Mouse (Mus musculus) mature B cell (primary cell): ENCODE measurements around the gene Mstn.

Experiments used
- in situ Hi-C: fragments of 300-500 bp; cut with MboI; formaldehyde crosslinking; loops from 2 replicates; pipeline ENCODE4 v1.14.3; 2019

Mstn gene

DNA sequence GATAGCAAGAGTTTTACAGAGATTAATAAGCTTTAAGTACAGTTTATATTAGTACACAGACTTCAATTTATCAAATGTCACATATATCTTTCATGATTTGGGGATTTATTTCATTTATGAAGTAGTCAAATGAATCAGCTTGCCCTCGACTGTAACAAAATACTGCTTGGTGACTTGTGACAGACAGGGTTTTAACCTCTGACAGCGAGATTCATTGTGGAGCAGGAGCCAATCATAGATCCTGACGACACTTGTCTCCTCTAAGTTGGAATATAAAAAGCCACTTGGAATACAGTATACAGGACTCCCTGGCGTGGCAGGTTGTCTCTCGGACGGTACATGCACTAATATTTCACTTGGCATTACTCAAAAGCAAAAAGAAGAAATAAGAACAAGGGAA is at the start of gene Mstn:
Gene Mstn (plus strand): TSS at position 301 of the 400 bp plus-strand sequence.
- in situ Hi-C loops, result loop anchor here (25.0 kb wide), 1 partner anchor 301 kb away; the partner anchor contains the start of genes Asdurf, Asnsd1 and Gm28551

DNA sequence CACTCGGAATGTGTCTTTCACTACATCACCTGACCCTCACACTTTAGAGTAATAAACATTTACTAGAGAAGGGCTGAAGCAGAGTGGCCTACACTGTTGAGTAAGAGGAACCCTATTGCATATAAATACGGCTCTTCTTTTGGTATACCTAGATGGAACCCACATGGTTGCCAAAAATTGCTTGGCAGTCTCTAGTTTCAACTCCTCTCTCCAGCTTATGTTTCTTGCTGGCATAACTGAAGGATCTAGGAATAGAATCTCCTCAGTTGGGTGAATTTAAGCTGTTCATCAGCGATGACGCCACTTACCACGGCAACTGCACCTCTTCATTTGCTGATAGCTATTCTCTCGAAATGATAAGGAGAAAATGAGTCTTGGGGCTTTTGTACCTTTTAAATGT is 46.7 kb upstream of the Mstn start:
- in situ Hi-C loops, result no loop called here

DNA sequence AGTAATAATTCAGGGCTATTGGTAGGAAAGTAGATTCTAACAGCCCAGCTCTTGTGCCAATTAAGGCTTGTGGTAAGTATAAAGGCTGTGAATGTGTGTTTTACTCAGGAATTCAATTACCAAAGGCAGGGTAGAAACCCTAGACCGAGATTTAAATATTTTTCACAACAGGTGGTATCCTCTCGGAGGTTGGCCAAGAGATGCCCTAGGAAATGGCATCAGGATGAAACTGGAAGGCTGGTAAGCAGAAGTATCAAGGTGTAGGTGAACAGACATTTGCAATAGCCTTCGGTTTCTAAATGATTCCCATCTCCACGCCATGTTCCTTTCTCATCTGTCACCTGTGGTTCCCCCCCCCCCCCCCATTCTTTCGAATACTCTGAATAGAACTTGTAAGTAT is 45.8 kb upstream of the Mstn start:
- in situ Hi-C loops, result no loop called here

DNA sequence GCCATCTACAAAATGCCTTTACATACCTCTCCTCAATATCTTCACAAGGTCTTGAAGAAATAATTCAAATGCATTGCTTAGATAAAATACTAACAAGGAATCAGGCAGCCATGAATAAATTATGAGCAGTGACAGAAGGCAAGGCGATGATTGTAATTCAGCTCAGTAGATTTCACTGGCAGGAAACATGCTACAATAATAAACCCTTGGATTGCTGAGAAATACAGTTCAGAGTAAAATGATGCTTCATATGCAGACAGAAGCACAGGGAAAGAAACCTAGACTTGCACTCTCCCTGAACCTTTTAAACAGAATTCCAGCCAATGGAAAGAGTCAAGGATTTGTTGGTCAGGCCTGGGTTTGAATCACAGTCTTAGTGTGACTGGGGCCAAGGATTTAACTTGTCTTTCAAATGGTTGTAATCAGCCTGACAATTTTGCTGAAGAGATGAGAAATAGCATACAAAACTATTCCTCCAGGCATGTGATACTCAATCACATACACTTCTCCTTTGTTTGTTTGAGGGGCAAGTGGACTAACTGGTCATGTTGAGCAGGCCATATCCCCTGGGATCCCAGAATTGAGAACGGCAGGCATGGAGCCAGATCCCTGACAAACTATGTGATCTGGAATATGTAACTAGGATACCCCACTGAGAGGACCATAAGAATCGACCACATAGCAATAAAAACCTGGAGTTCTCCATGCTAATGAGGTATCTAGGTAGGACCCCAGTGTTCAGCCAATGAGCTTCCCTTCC is 42.5 kb upstream of the Mstn start:
- in situ Hi-C loops, result no loop called here

DNA sequence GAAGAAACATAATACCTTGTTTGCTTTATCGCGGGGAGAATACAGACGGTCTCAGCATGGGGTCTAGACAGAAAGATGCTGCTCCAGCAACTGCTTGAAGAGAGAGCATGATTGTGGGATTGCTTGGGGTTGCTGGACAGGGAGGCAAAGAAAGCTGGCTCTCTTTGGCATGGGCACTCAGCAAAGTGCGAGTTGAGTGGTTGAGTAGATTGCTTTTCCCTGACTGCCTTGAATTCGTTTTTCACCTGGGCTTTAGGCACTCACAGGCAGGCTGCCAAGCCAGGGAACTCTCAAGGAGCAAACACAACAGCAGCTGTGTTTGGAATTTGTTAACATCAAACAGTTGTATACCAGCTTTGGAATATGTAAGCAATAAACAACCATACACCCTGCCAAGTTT is 41.4 kb upstream of the Mstn start, which contains the start of gene 1700019D03Rik:
Gene 1700019D03Rik (minus strand): TSS at position 101 of the 400 bp plus-strand sequence.
- in situ Hi-C loops, result no loop called here

DNA sequence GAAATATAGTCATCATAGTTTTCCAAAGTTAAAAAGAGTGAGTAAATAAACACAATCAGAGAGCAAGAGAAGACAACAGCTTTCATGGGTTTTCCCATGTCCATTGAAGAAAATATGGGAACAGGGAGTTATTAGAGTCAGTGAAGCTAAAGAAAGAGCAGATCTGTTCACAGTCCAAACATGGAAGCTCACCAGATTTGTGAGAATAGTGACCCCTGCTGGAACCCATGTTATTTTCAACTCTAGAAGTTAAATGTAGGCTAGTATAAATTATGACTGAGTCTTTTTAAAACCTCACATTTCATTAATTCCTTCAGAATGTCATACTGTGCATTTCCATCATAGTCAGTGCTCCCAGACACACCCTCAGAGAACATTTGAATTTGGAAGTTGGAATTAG is 28.9 kb upstream of the Mstn start:
- in situ Hi-C loops, result no loop called here

DNA sequence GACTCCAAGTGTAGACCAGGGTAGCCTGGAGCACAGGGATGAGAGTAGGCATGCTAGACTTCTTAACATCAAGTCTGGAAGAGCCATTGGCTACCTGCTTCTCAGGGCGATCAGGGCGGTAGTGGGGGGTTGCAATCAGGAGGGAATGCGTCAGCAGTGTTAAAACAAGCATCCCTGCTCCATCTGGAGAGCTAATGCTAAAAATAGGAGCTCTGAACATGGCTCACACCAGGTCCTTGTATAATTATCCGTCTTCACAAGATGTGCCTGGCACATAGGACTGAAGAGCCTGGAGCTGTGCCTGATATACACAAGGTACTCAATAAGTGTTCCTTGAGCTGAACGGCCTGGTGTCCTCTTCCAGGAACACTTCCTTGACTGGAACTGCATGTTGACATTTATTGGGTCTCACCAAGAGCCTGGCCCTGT is 24.0 kb upstream of the Mstn start:
- in situ Hi-C loops, result no loop called here

DNA sequence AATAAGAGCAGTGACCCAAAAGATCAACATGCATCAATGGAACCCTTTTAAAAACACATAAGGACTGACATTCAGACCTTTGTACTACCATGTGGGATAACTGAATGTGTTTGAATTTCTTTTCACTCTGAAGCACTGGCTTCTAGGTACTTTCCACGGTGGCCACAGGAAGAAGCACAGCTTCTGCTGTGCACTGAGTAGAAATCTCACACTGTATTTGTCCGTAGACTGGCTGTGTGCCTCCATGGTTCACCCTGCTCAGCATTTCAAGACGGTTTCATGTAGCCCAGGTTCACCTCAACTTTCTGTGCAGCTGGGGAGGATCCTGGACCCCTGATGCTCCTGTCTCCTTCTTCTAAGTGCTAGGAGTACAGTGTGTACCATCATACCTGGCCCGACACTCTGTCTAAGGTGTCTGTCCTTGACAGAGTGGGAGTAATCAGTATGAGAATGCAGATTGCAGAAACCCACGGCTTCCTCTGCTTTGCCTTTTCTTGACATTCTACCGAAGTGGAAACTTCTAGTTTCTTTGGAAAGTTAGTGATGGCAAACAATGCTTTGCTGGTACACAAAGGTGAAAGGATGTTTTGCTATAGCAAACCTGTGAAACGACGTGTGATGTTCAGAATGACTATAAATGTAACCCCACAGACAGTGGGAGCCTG is 11.5 kb upstream of the Mstn start:
- in situ Hi-C loops, result loop anchor here (25.0 kb wide), 1 partner anchor 312 kb away; the partner anchor contains the start of genes Asdurf, Asnsd1 and Gm28551

DNA sequence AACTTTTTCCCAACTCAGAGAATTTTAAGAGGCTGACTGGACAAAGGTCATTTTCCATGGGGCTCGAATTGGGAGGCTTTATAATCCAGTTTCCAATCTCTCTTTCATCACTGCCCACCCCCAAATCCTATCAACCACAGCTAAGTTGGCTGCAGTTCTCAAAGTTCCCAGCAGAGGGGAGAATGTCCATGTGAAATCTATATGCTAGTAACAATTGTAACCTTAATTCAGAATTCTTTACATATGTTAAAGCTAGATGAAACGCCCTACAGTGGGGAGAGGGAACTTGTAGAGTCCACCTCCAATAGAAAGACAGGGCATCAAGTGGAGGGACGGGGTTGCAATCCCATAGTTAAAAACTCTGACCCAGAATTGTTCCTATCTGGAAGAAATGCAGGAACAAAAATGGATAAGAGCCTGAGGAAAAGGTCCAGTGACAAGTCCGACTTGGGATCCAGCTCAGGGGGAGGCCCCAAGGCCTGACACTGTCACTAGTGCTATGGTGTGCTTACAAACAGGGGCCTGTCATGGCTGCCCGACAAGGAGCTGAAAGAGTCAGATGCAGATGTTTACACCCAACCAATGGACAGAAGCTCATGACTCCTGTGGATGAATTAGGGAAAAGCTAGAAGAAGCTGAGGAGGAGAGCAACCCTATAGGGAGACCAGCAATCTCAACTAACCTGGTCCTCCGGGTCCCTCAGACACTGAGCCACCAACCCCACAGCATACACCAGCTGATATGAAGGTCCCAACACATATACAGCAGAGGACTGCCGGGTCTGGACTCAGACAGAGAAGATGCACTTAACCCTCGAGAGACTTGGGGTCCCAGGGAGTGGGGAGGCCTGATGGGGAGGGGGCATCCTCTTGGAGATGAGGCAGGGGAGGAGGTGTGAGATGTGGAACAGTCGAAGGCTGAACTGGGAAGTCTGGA is 8.1 kb upstream of the Mstn start:
- in situ Hi-C loops, result loop anchor here (25.0 kb wide), 1 partner anchor 309 kb away; the partner anchor contains the start of genes Asdurf, Asnsd1 and Gm28551

DNA sequence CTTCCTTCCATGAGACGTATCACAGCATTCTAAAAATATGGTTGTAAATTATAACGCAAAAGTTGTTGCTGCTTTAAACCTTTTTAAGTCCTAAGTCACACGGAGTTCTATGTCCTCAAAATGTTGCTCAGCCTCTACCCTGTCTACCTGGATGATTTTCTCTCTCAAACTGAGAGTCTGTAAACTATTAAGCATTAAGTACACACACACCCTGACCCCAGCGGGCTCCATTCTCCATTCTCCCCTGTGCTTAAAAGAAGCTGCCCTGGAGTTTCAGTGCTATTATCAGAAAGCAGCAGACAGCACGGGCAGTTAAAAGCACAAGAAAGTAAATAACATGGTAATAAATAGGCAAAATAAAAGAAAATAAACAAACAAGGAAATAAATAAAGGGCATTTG is 2.3 kb upstream of the Mstn start:
- in situ Hi-C loops, result loop anchor here (25.0 kb wide), 1 partner anchor 303 kb away; the partner anchor contains the start of genes Asdurf, Asnsd1 and Gm28551

DNA sequence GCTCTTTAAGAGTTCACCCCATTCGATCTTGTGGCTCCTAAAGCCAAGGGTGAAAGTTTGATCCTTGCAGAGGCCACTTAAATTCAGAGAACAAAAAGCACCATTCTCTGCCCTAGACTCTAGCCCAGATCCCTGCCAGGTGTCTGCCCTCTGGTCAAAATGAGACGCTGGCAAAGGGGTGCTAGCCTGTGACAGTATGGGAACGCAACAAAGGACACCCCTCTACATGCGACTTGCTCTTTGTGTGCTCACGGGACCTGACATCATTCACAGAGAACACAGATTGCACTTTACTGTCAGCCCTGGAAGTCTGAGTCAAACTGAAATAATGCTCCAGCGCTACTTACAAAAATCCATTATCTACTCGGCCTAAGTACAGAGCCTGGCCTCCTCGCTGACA is 941 bp upstream of the Mstn start:
- in situ Hi-C loops, result loop anchor here (25.0 kb wide), 1 partner anchor 302 kb away; the partner anchor contains the start of genes Asdurf, Asnsd1 and Gm28551

DNA sequence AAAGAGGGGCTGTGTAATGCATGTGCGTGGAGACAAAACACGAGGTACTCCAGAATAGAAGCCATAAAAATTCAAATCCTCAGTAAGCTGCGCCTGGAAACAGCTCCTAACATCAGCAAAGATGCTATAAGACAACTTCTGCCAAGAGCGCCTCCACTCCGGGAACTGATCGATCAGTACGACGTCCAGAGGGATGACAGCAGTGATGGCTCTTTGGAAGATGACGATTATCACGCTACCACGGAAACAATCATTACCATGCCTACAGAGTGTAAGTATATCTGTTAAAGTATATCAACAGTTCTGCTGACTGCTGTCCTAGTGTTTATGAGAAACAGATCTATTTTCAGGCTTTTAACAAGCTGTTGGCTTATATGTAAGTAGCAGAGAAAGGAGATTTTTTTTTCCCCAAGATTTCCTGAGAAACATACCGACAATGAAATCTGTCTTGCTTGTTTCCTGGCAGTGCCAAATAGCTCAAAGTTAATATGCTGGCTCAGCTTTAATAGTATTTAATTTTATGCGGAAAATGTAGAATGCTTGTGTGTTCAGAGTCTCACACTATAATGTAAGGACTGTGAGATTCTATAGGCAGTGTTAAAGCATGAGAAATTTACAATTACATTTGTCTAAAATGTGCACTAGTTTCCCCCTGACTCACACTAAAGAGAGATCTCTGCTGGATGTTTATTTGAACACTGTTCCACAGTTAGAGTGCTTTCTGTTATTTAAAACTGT is 600 bp downstream of the Mstn start:
- in situ Hi-C loops, result loop anchor here (25.0 kb wide), 1 partner anchor 300 kb away; the partner anchor contains the start of genes Asdurf, Asnsd1 and Gm28551

DNA sequence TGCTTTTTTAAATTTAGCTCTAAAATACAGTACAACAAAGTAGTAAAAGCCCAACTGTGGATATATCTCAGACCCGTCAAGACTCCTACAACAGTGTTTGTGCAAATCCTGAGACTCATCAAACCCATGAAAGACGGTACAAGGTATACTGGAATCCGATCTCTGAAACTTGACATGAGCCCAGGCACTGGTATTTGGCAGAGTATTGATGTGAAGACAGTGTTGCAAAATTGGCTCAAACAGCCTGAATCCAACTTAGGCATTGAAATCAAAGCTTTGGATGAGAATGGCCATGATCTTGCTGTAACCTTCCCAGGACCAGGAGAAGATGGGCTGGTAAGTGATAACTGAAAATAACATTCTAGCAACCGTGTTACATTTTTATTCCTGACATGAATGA is 2.5 kb downstream of the Mstn start:
- in situ Hi-C loops, result loop anchor here (25.0 kb wide), 1 partner anchor 298 kb away; the partner anchor contains the start of genes Asdurf, Asnsd1 and Gm28551

DNA sequence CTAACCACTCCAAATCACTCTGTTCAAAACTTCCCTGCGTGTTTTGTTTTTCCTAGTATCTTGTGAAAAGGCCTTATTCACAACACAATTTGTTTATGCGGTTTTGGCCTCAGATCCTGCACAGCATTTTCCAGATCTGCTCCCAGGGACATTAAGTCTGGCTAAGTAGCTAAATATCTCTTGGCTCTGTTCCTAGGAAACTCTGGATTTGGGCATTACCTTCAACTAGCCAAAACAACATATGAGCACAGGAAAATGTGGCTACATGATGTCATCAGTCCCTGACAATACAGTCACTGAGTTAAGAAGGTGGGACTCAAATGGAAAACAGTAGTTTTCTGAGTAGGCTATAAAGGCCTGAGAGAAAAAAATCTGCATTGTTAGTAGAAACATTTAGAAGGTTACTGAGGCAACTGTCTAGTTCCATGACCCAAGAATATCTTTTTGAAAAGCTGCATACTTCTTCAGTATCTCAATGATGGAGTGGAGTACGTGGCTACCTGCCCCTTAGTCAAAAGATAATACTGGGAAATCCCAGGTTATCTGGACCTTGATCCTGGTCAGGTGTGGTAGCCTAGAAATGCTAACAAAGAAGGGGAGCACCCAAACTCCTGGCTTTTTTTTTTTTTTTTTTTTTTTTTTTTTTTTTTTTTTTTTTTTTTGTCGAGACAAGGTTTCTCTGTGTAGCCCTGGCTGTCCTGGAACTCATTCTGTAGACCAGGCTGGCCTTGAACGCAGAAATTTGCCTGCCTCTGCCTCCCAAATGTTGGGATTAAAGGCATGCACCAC is 8.5 kb downstream of the Mstn start:
- in situ Hi-C loops, result loop anchor here (25.0 kb wide), 1 partner anchor 292 kb away; the partner anchor contains the start of genes Asdurf, Asnsd1 and Gm28551

DNA sequence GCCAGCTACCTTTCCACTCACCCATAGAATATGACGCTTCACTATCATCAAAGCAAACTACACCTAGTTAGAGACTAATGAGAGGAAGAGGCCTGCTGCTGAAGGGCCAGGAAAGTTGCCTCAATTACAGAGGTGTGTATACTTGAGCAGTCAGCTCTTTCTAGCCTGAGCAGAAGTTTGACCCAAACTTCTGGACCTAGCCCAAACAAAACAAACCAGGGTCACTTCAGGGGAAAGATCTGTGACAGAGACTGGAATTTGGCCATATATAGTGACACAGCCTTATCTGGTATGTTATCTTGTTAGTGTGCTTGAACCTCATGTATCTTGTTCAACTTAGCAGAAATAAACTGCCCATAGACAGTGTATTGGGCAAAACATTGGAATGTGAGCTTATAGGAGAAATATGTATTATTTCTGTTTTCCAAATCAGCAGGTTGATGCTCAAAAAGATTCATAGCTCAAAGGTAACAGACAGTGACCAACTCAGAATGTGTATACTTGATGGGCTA is 9.3 kb downstream of the Mstn start:
- in situ Hi-C loops, result loop anchor here (25.0 kb wide), 1 partner anchor 292 kb away; the partner anchor contains the start of genes Asdurf, Asnsd1 and Gm28551

DNA sequence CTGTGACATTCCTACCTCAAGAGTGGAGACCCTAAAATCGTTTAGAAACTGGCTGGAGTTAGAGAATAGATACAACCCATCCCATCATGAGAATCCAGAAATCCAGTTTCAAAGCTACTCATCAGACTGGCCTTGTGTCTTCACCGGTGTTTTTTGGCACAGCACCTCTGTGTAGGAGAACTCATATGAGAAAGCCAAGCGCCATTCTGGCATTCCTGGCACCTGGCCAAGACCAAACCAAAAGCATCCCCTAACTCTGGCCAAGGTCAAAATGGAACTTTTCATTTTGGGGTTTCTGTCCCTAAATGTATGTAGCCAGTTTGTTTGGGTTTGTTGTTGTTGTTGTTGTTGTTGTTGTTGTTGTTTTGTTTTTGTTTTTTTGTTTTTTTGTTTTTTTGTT is 15.2 kb downstream of the Mstn start:
- in situ Hi-C loops, result no loop called here

DNA sequence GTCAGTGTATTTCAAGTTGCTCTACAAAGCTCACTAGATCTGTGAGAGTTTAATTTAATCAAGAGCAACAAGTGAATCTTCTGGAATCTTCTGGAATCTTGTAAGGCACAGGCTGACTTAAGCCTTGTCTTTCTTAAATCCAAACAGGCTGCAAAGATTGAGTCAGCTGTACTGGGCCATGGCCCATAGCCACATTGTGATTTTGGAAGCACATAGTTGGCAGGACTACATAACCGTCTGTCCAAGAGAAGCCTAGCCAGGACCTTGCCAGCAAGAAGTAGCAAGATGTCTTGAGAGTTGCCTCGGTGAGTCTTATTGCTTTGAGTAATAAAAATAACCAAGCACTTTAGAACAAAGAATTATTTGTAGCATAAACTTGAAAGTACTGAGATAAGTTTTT is 18.4 kb downstream of the Mstn start:
- in situ Hi-C loops, result no loop called here

DNA sequence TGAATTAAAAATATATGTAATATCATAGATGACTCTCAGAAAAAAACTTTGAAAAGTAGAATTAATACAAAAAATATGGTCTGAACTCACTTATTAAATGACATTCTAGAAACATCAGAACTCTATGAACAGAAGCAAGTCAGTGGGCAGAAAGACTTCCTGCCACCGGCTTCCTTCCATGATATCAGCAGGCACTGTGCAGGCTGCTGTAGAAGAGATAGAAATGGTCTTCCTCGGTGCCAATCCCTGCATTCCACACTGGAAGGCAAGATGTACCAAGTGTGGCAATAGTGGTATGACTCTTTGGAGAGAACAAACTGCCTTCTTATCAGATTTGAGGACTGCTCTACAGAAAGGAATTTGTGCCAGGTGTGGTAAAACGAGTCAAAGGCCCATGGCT is 19.2 kb downstream of the Mstn start:
- in situ Hi-C loops, result no loop called here

DNA sequence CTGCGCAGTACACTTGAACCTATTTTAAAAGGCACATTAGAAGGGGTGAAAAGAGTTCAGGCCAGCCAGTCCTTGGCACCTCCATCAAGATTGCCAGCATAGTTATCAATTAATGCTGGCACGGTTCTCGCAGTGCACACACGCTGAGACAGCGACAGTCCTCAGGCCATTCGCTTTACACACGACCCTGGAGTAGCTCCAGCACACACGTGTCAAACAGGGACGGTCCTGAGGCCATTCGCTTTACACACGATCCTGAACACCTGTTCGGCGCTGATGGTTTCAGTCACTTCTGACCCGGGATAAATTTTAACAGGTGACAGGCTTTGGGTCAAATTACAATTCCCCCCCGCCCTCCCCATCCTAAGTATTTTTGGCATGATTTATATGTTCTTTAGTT is 23.8 kb downstream of the Mstn start:
- in situ Hi-C loops, result no loop called here

DNA sequence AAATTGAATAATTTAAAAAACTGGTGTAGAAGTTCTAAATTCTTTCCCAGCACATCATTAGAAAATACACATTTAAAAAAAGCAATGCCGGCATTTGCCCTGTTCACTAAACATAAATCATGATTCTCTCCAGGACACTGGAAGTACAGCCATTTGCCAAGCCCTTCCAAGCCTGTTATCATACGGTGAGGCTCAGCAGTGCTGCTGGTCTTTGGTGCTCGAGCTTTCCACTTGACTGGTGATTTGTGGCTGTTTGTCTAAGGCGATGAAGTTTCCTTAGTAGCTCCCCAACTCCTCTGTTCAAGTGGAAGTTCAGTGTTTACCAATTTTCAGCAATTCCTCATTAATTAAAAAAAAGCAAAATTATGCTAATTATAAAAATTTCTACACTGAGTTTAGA is 24.6 kb downstream of the Mstn start:
- in situ Hi-C loops, result no loop called here
